In genomic region chrX:120290900-120291280, GRCm38 (mm10) we compare ENCODE assay signal across 9 mouse cellular contexts. TPM values are rescaled to one million over a fixed set of nuclear protein-coding genes. Genes with fewer than 3 reads are reported as not detected.
DNase-seq lines count a peak whose midpoint lies in the region; ATAC-seq and TF ChIP-seq lines count a peak whose summit lies in the region.
"Had no signal": no experiment of that assay in that cellular context is flagged by ENCODE, and none has a peak within 500 bp of the region (broad histone marks: within the 10 kb centered on the region; RNA-seq: fewer than 3 reads in every experiment).

No protein-coding gene starts in this region.

- no peaks in the 10 kb centered on the region for H3K9me3 ChIP-seq in lung, embryonic 14.5 days (ENCODE audit: low read depth, low read length)
- no peaks in the 10 kb centered on the region for H3K9me3 ChIP-seq in intestine, embryonic 16.5 days (ENCODE audit: control insufficient read depth, low read length)
- H3K9me3 ChIP-seq in neural tube, embryonic 13.5 days = no peaks in the 10 kb centered on the region

- no peak for TF ChIP-seq CTCF in cerebellum, adult 2 months (IDR thresholded peaks at IDR 0.05; ENCODE audit: borderline replicate concordance, insufficient read depth, low read depth, low read length)
- no peak for TF ChIP-seq CTCF in lung, embryonic 14.5 days (IDR thresholded peaks at IDR 0.05; ENCODE audit: low read depth)

- H3K4me2 ChIP-seq in lung, embryonic 14.5 days = peak overlapping the region; percentile 61
- peak overlapping the region; percentile 76 for H3K4me2 ChIP-seq in intestine, embryonic 16.5 days (ENCODE audit: low read depth, low read length)
- H3K4me2 ChIP-seq in neural tube, embryonic 13.5 days = peak overlapping the region; percentile 73

- peak; percentile 9 to 22 for DNase-seq in cerebellum, adult 2 months
- peak; percentile 17 for DNase-seq in lung, embryonic 14.5 days
- DNase-seq in lung, postnatal 4 days = no peak
- DNase-seq in ovary, adult 18-20 months (ENCODE audit: low spot score) = no peak

- no peaks in the 10 kb centered on the region for H3K27me3 ChIP-seq in cerebellum, adult 2 months (ENCODE audit: control insufficient read depth, insufficient read depth, low read length)
- no peaks in the 10 kb centered on the region for H3K27me3 ChIP-seq in lung, embryonic 14.5 days (ENCODE audit: insufficient read depth, low read length)
- H3K27me3 ChIP-seq in intestine, embryonic 16.5 days (replicated peaks; ENCODE audit: control insufficient read depth, insufficient read depth, low read length) = no peaks in the 10 kb centered on the region
- no peaks in the 10 kb centered on the region for H3K27me3 ChIP-seq in neural tube, embryonic 13.5 days

- H3K36me3 ChIP-seq in lung, embryonic 14.5 days (ENCODE audit: insufficient read depth) = no peaks in the 10 kb centered on the region
- no peaks in the 10 kb centered on the region for H3K36me3 ChIP-seq in intestine, embryonic 16.5 days (ENCODE audit: control insufficient read depth, insufficient read depth, low read length)
- no peaks in the 10 kb centered on the region for H3K36me3 ChIP-seq in neural tube, embryonic 13.5 days

- TF ChIP-seq POLR2A in cerebellum, adult 2 months (IDR thresholded peaks at IDR 0.05; ENCODE audit: borderline replicate concordance, insufficient read depth, low read length) = no peak

- H3K9ac ChIP-seq in lung, embryonic 14.5 days = peak overlapping the region; percentile 42; the same call in 1 of the 2 replicates
- 0 out of 2 replicates have a peak overlapping the region, but pooled peaks have one; percentile 53 for H3K9ac ChIP-seq in intestine, embryonic 16.5 days (ENCODE audit: low read depth, low read length)
- peak overlapping the region; percentile 64 for H3K9ac ChIP-seq in neural tube, embryonic 13.5 days

- WGBS in cerebellum, adult 2 months = 8% methylated on average over 18 of the region's 18 CpGs
- WGBS in lung, embryonic 14.5 days = 9% methylated on average over 18 of the region's 18 CpGs
- WGBS in intestine, embryonic 16.5 days = 6% methylated on average over 18 of the region's 18 CpGs
- WGBS in neural tube, embryonic 13.5 days = 10% methylated on average over 18 of the region's 18 CpGs

- H3K4me1 ChIP-seq in cerebellum, adult 2 months (ENCODE audit: control insufficient read depth, insufficient read depth, low read length) = no peaks in the 10 kb centered on the region
- H3K4me1 ChIP-seq in lung, embryonic 14.5 days (ENCODE audit: insufficient read depth) = no peaks in the 10 kb centered on the region
- H3K4me1 ChIP-seq in intestine, embryonic 16.5 days (ENCODE audit: control insufficient read depth, insufficient read depth, low read length) = no peaks in the 10 kb centered on the region
- no peaks in the 10 kb centered on the region for H3K4me1 ChIP-seq in neural tube, embryonic 13.5 days (replicated peaks)

- H3K4me3 ChIP-seq in cerebellum, adult 2 months (replicated peaks; ENCODE audit: insufficient read depth, low read depth, low read length) = peak overlapping the region; percentile 76
- H3K4me3 ChIP-seq in lung, embryonic 14.5 days (ENCODE audit: low read depth, low read length) = peak overlapping the region; percentile 46
- peak overlapping the region; percentile 53 for H3K4me3 ChIP-seq in intestine, embryonic 16.5 days (ENCODE audit: low read length)
- peak overlapping the region; percentile 49 for H3K4me3 ChIP-seq in neural tube, embryonic 13.5 days

- no peak for ATAC-seq in cerebellum, adult (ENCODE audit: insufficient number of reproducible peaks, low FRiP score, low TSS enrichment)
- ATAC-seq in lung, embryonic 14.5 days (ENCODE audit: insufficient read depth) = no peak
- ATAC-seq in intestine, embryonic 16.5 days = no peak
- ATAC-seq in neural tube, embryonic 13.5 days (ENCODE audit: low read depth) = no peak
- no peak for ATAC-seq in monocyte, adult 5-6 weeks (replicated peaks; ENCODE audit: insufficient number of reproducible peaks, low FRiP score, low TSS enrichment, poor library complexity, severe bottlenecking)

- H3K27ac ChIP-seq in cerebellum, adult 2 months (ENCODE audit: insufficient read depth, low read length) = no peak overlapping the region
- no peak overlapping the region for H3K27ac ChIP-seq in lung, embryonic 14.5 days (ENCODE audit: low read depth)
- H3K27ac ChIP-seq in intestine, embryonic 16.5 days (ENCODE audit: low read length) = no peak overlapping the region
- no peak overlapping the region for H3K27ac ChIP-seq in neural tube, embryonic 13.5 days (replicated peaks)

RNA-seq across cellular contexts. Expression of gene Pcdh11x, which starts 0.8 kb away (rescaled TPM):
- 3.3 and 3.4 TPM in 2 replicates for polyA plus RNA-seq in cerebellum, adult 2 months (2012; rRNA removed)
- 5.8 and 6.0 TPM in 2 replicates for polyA plus RNA-seq in lung, embryonic 14.5 days (2014; fragmentation: Nextera tagmentation; extraction: Ambion mirVana)
- 1.4 and 2.3 TPM in 2 replicates for polyA plus RNA-seq in intestine, embryonic 16.5 days (2015; fragmentation: Nextera tagmentation; extraction: Ambion mirVana)
- 21.3 and 25.6 TPM in 2 replicates for polyA plus RNA-seq in neural tube, embryonic 13.5 days (2015; fragmentation: Nextera tagmentation; extraction: Ambion mirVana)
- not detected in 3 replicates for total RNA-seq in monocyte, adult 5-6 weeks (2017)

RNA-seq across cellular contexts. Expression of gene H2afb3, which starts 22.0 kb away (rescaled TPM):
- not detected in 2 replicates for polyA plus RNA-seq in cerebellum, adult 2 months (2012; rRNA removed)
- polyA plus RNA-seq in lung, embryonic 14.5 days (2014; fragmentation: Nextera tagmentation; extraction: Ambion mirVana) = not detected in 2 replicates
- polyA plus RNA-seq in intestine, embryonic 16.5 days (2015; fragmentation: Nextera tagmentation; extraction: Ambion mirVana) = not detected in 2 replicates
- not detected in 2 replicates for polyA plus RNA-seq in neural tube, embryonic 13.5 days (2015; fragmentation: Nextera tagmentation; extraction: Ambion mirVana)
- not detected in 3 replicates for total RNA-seq in monocyte, adult 5-6 weeks (2017)
- total RNA-seq: left cerebral cortex, postnatal 14 days had no signal

Comparison
In these comparisons a context has a peak if more than half of its experiments do, and no peak if none do; other contexts are left out.
1. DNase-seq: peak in cerebellum, adult 2 months (2 of 2) and lung, embryonic 14.5 days (single experiment); none in lung, postnatal 4 days (0 of 2) and ovary, adult 18-20 months (single experiment).
2. Peak in every context shown above with its lines, with median percentiles within 50 percentile points of each other: H3K4me3 ChIP-seq, H3K4me2 ChIP-seq and H3K9ac ChIP-seq.